Mouse (Mus musculus): ENCODE measurements around the gene Map4k3.

The Map4k3 gene

DNA sequence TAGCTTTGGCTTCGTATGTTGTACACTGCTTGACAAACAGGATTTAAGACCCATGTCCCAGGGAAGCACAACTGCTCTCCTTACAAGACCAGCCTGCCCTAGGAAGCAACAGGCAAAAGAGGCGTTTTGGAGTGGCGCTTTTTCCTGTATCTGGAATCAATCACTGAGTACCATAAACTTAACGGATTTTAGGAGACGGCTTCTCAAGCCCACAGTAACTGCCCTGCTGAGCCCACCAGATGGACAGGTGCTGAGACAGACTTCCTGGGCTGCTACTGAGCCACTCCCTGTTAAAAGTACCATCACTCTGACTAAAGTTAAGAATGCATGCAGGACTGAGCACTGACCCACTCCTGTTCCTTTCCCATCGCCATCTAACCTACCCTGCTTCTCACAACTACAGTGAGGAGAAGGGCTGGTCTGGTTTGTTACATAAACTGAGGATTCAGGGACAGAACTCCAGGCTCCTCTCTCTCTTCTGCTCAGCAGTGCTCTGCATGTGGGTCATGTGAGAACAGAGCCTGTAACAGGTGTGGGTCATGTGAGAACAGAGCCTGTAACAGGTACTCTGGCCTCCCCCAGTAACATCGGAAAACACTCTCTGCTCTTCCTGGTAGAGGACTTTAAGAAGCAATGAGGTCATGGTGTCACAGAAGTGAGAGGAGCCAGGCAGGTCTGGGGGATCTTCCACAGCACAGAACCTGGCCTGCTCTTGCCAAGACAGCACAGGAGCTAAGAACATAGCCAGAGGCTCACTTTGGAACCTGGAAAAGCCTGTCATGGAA is 65.3 kb downstream of the Map4k3 start:
- Histone ChIP-seq H3K4me3 (replicated peaks; ENCODE audit: low read length) (no peak overlapping the region), H3K9me3 (ENCODE audit: low read length) (no peaks in the 10 kb centered on the region), H3K36me3 (ENCODE audit: insufficient read depth, low read length) (peaks cover 9% of the 10 kb centered on the region), H3K27me3 (ENCODE audit: insufficient read depth, low read length) (no peaks in the 10 kb centered on the region), H3K4me1 (replicated peaks; ENCODE audit: low read depth, low read length) (peaks cover 88% of the 10 kb centered on the region)
- TF ChIP-seq CTCF (conservative IDR thresholded peaks at IDR 0.05; ENCODE audit: low read length) (no peak), NANOG (IDR thresholded peaks at IDR 0.05; ENCODE audit: borderline replicate concordance, low read length) (no peak), POU5F1 (IDR thresholded peaks at IDR 0.05; ENCODE audit: borderline replicate concordance, low read length) (no peak)

DNA sequence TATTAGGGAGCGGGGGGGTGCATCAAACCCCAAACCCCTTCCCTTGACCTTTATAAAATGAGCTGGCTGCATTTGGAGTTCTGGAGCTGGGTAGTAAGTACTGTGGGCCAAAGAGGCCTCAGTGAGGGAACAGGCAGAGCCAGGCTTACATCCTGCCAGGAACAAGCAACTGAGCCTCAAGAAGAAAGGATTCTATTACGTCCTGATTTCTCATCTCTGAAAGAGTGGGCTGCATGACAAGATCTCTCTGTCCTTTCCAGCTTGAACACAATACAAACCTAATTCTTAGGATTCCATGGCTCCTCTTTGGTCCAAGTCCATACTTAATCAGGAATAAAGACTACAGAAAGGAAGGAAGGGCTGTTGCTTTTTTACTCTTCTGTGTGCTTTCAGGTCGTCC is 66.4 kb downstream of the Map4k3 start:
- Histone ChIP-seq H3K4me1 (replicated peaks; ENCODE audit: low read depth, low read length) (peaks cover 82% of the 10 kb centered on the region), H3K4me3 (replicated peaks; ENCODE audit: low read length) (no peak overlapping the region), H3K27me3 (ENCODE audit: insufficient read depth, low read length) (no peaks in the 10 kb centered on the region), H3K36me3 (ENCODE audit: insufficient read depth, low read length) (peaks cover 9% of the 10 kb centered on the region), H3K9me3 (ENCODE audit: low read length) (no peaks in the 10 kb centered on the region)
- TF ChIP-seq NANOG (IDR thresholded peaks at IDR 0.05; ENCODE audit: borderline replicate concordance, low read length): no peak
- TF ChIP-seq POU5F1 (IDR thresholded peaks at IDR 0.05; ENCODE audit: borderline replicate concordance, low read length): no peak
- TF ChIP-seq CTCF (conservative IDR thresholded peaks at IDR 0.05; ENCODE audit: low read length): no peak

DNA sequence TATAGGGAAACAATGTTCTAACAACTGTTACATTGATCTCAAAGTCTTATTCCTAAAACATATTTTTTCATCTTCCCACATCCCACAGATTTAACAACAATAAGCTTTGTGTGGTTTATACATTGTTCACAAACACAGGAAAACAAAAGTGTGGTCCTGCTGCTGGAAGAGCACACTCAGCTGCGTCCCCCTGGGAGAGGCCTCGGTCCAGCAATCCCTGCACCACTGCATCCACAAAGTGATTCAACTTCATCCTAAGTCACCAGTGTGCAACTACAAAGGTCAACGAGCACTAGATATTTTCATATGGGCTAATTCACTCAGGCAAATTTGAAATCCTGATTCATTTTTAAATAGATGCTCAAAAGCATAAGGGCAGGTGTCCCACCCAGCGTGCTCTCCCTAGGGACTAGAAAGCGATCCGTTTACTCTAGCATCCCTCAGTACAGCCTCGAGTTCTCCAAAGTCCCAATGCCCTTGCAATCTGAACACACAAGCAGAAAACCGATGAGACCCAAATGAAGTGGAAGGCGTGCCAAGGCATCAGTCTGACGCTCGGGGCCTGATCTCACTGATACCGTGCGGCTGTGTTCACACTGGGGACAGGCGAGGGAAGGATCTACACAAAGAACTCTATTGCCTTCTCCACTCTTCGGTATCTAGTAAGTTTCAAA is 67.4 kb downstream of the Map4k3 start:
- TF ChIP-seq NANOG (IDR thresholded peaks at IDR 0.05; ENCODE audit: borderline replicate concordance, low read length) (no peak), POU5F1 (IDR thresholded peaks at IDR 0.05; ENCODE audit: borderline replicate concordance, low read length) (no peak), CTCF (conservative IDR thresholded peaks at IDR 0.05; ENCODE audit: low read length) (no peak)
- no peaks in the 10 kb centered on the region for H3K9me3 ChIP-seq (ENCODE audit: low read length)

DNA sequence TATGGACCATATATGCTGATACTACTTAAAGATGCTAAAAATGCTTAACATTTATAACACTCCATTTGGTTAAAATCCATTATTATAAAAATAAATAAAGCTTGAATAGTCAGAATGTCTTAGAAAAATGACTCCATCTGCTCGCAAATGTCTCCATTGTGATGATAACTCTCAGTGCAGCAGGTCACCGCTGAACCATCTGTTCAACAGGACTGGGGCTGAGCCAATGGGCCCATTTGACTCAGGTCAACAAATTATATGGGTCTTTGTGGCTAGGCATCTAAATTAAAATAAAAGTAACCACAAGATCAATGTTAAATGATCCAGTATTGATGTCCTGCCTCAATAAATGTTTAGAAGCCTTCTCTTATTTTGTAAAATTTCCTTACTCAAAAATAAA is 68.1 kb downstream of the Map4k3 start:
- Histone ChIP-seq H3K36me3 (ENCODE audit: insufficient read depth, low read length) (peaks cover 21% of the 10 kb centered on the region), H3K27me3 (ENCODE audit: insufficient read depth, low read length) (no peaks in the 10 kb centered on the region), H3K4me3 (replicated peaks; ENCODE audit: low read length) (no peak overlapping the region), H3K4me1 (replicated peaks; ENCODE audit: low read depth, low read length) (peaks cover 73% of the 10 kb centered on the region), H3K9me3 (ENCODE audit: low read length) (no peaks in the 10 kb centered on the region)
- TF ChIP-seq NANOG (IDR thresholded peaks at IDR 0.05; ENCODE audit: borderline replicate concordance, low read length): no peak
- no peak for TF ChIP-seq CTCF (conservative IDR thresholded peaks at IDR 0.05; ENCODE audit: low read length)
- TF ChIP-seq POU5F1 (IDR thresholded peaks at IDR 0.05; ENCODE audit: borderline replicate concordance, low read length): no peak

More for the DNA sequence above, 67.4 kb downstream of the Map4k3 start:
- no peak overlapping the region for H3K4me3 ChIP-seq (replicated peaks; ENCODE audit: low read length)
- H3K36me3 ChIP-seq (ENCODE audit: insufficient read depth, low read length): peaks cover 15% of the 10 kb centered on the region
- H3K27me3 ChIP-seq (ENCODE audit: insufficient read depth, low read length): no peaks in the 10 kb centered on the region
- H3K4me1 ChIP-seq (replicated peaks; ENCODE audit: low read depth, low read length): peaks cover 78% of the 10 kb centered on the region

DNA sequence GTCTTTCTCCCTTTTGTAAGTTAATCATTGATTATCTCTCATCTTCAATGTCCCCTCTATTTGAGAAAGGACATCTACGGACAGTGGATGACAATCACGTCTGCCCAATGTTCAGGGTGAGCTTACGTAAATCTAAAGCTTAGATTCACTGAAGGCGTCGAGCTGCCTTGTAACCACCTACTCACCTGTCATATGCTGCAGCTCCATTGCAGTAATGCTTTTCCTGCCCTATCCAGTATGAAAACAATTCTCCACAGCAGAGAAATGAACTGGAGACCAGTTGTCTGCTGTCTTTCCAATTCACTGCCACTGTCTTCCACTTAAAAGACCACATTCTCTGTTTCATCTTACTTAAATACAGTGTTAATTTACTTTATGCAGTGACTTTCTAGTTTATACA is 68.5 kb downstream of the Map4k3 start:
- H3K9me3 ChIP-seq (ENCODE audit: low read length): no peaks in the 10 kb centered on the region
- H3K4me1 ChIP-seq (replicated peaks; ENCODE audit: low read depth, low read length): peaks cover 69% of the 10 kb centered on the region
- no peak overlapping the region for H3K4me3 ChIP-seq (replicated peaks; ENCODE audit: low read length)
- TF ChIP-seq POU5F1 (IDR thresholded peaks at IDR 0.05; ENCODE audit: borderline replicate concordance, low read length) (no peak), NANOG (IDR thresholded peaks at IDR 0.05; ENCODE audit: borderline replicate concordance, low read length) (no peak), CTCF (conservative IDR thresholded peaks at IDR 0.05; ENCODE audit: low read length) (no peak)
- H3K27me3 ChIP-seq (ENCODE audit: insufficient read depth, low read length): no peaks in the 10 kb centered on the region
- peaks cover 25% of the 10 kb centered on the region for H3K36me3 ChIP-seq (ENCODE audit: insufficient read depth, low read length)

DNA sequence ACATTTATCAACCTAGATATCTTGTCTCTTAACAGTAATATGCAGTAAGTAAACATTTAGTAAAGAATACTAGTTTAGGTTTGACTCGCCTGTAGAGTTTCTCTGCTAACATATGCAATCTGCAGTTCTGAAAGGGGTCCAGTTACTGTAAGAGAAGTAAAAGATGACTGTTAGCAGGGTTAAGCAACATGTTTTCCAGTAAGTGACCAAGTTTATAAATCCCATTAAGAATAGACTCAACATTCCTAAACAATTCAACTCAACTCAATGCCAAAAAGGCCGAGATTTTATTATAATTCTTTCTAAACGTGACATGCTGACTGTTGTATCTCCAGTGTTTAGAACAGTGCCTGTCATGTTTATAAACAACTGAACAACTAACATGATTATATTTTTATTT is 74.0 kb downstream of the Map4k3 start:
- no peak overlapping the region for H3K4me3 ChIP-seq (replicated peaks; ENCODE audit: low read length)
- TF ChIP-seq CTCF (conservative IDR thresholded peaks at IDR 0.05; ENCODE audit: low read length) (no peak), NANOG (IDR thresholded peaks at IDR 0.05; ENCODE audit: borderline replicate concordance, low read length) (no peak), POU5F1 (IDR thresholded peaks at IDR 0.05; ENCODE audit: borderline replicate concordance, low read length) (no peak)
- peaks cover 60% of the 10 kb centered on the region for H3K36me3 ChIP-seq (ENCODE audit: insufficient read depth, low read length)
- no peaks in the 10 kb centered on the region for H3K27me3 ChIP-seq (ENCODE audit: insufficient read depth, low read length)
- no peaks in the 10 kb centered on the region for H3K9me3 ChIP-seq (ENCODE audit: low read length)
- peaks cover 30% of the 10 kb centered on the region for H3K4me1 ChIP-seq (replicated peaks; ENCODE audit: low read depth, low read length)

DNA sequence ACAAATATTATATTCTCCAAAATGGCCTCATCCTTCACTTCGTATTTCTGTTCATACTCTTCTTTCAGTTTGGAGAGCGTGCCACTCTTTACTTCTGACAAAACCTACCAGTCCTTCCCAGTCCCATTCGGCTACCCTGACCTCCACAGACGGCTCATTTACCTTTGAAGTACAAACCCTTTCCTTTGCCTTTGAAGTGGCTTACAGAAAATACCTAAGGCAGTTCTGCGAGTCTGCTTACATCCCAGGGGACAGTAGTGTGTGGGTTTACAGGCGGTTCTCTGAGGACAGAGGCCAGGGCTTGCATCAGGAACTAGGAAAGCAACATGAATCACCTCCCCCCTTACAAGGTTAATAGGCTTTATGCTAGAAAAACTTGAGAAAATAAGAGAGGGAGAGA is 75.5 kb downstream of the Map4k3 start:
- Histone ChIP-seq H3K4me3 (replicated peaks; ENCODE audit: low read length) (no peak overlapping the region), H3K27me3 (ENCODE audit: insufficient read depth, low read length) (no peaks in the 10 kb centered on the region), H3K36me3 (ENCODE audit: insufficient read depth, low read length) (peaks cover 73% of the 10 kb centered on the region), H3K9me3 (ENCODE audit: low read length) (peaks cover 10% of the 10 kb centered on the region), H3K4me1 (replicated peaks; ENCODE audit: low read depth, low read length) (peaks cover 16% of the 10 kb centered on the region)
- TF ChIP-seq POU5F1 (IDR thresholded peaks at IDR 0.05; ENCODE audit: borderline replicate concordance, low read length): no peak
- no peak for TF ChIP-seq NANOG (IDR thresholded peaks at IDR 0.05; ENCODE audit: borderline replicate concordance, low read length)

DNA sequence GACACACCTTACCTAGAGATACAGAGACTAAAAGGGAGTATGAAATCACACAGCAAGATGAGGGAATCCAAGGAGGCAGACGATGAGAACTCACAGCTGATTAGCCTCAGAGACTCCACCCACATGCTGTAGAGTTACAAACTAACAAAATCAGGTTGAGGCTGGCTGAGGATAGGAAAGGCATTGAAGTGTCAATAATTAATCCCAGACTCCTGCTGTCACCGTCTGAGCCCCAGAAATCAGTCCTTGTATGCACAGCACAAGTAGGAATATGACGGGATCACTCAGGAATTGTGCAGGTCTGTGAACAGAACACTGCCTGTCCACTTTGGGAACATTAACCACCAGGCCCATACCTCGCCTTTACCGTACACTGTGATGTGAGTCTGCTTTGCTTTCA is 81.4 kb downstream of the Map4k3 start:
- TF ChIP-seq NANOG (IDR thresholded peaks at IDR 0.05; ENCODE audit: borderline replicate concordance, low read length) (no peak), POU5F1 (IDR thresholded peaks at IDR 0.05; ENCODE audit: borderline replicate concordance, low read length) (no peak), CTCF (conservative IDR thresholded peaks at IDR 0.05; ENCODE audit: low read length) (no peak)
- Histone ChIP-seq H3K36me3 (ENCODE audit: insufficient read depth, low read length) (peaks cover 78% of the 10 kb centered on the region), H3K9me3 (ENCODE audit: low read length) (peaks cover 22% of the 10 kb centered on the region), H3K4me3 (replicated peaks; ENCODE audit: low read length) (no peak overlapping the region), H3K4me1 (replicated peaks; ENCODE audit: low read depth, low read length) (peaks cover 34% of the 10 kb centered on the region), H3K27me3 (ENCODE audit: insufficient read depth, low read length) (no peaks in the 10 kb centered on the region)
